Mouse (Mus musculus): ENCODE measurements around the gene Rbpj. TPM values are rescaled to one million over a fixed set of nuclear protein-coding genes. Genes with fewer than 3 reads are reported as not detected.

Gene Rbpj
- polyA plus RNA-seq (2012; rRNA removed): 19.6 and 20.4 TPM in 2 replicates

DNA sequence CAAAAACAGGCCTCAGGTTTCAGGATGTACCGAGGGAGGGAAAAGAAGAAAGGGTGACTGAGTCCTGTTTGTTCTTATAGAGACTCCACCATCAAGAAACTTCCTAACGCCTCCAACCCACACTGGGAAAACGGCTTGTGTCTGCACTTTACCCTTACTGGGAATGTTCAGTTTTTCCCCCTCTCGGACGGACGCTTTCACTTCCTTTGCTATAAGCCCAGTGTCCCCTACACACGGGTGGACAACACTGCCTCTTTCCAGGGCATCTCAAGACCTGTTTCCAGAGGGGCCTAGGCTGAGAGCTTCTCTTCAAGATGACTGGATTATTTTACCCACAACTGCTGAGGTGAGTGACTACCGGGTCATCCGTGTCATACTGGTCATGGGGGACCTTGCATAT lies at the start of gene Rbpj:
TSS of gene Rbpj (plus strand) at position 270 of the 400 bp plus-strand sequence.

Other genes starting within 250 kb of the Rbpj start
- 33.5 and 39.0 TPM in 2 replicates for gene Smim20, start 199.1 kb upstream of the Rbpj start, polyA plus RNA-seq (2012; rRNA removed)
- 0.22 and 0.23 TPM in 2 replicates for gene Cckar, start 241.6 kb downstream of the Rbpj start, polyA plus RNA-seq (2012; rRNA removed)